Mouse (Mus musculus) neural tube, embryonic 14.5 days (tissue): ENCODE measurements around the gene Noct. TPM values are rescaled to one million over a fixed set of nuclear protein-coding genes. Genes with fewer than 3 reads are reported as not detected.

Experiments used
- ATAC-seq: fragments of 200-750 bp; cut with Nextera tagmentation; 2 replicates; pipeline ENCODE4 v1.8.0; 2017; ENCODE audit warnings: low read depth, mild to moderate bottlenecking, moderate TSS enrichment, moderate library complexity
- H3K27ac ChIP-seq: fragments of 300-500 bp; sonication (generic); 2 replicates; pipeline ENCODE4 v1.5.1; 2014; ENCODE audit warnings: low read depth, mild to moderate bottlenecking, control low read depth, low read length, moderate library complexity, mixed read lengths
- H3K27me3 ChIP-seq: fragments of 300-500 bp; sonication (generic); 2 replicates; pipeline ENCODE4 v1.6.1; 2014; ENCODE audit warnings: low read length; ENCODE audit not compliant: control insufficient read depth, insufficient read depth
- H3K36me3 ChIP-seq: fragments of 300-500 bp; sonication (generic); 2 replicates; pipeline ENCODE4 v1.6.1; 2014; ENCODE audit warnings: low read length, mixed read lengths; ENCODE audit not compliant: control insufficient read depth, insufficient read depth
- H3K4me1 ChIP-seq: fragments of 300-500 bp; sonication (generic); 2 replicates; pipeline ENCODE4 v1.6.1; 2014; ENCODE audit warnings: low read length; ENCODE audit not compliant: control insufficient read depth, insufficient read depth
- H3K4me2 ChIP-seq: fragments of 300-500 bp; sonication (generic); 2 replicates; pipeline ENCODE4 v1.6.1; 2014; ENCODE audit warnings: mild to moderate bottlenecking, low read depth, low read length, control low read depth
- H3K4me3 ChIP-seq: fragments of 300-500 bp; sonication (generic); 2 replicates; pipeline ENCODE4 v1.5.1; 2014; ENCODE audit warnings: low read depth, low read length, control low read depth, mixed read lengths
- H3K9ac ChIP-seq: fragments of 300-500 bp; sonication (generic); replicated peaks from 2 replicates; pipeline ENCODE4 v1.6.1; 2014; ENCODE audit warnings: low read depth, mild to moderate bottlenecking, control low read depth, low read length, mixed read lengths
- H3K9me3 ChIP-seq: fragments of 300-500 bp; sonication (generic); 2 replicates; pipeline ENCODE4 v1.6.1; 2016; ENCODE audit warnings: low read length; ENCODE audit not compliant: control insufficient read depth
- WGBS: fragments of 180-500 bp; shearing (Covaris S2); extraction: QIAGEN DNeasy Blood & Tissue Kit; methylation state at CpG from one replicate; pipeline ENCODE4 v1.1.7; 2014; 5-methylcytosine and 5-hydroxymethylcytosine counted together
- microRNA-seq: library from miRNA; unstranded; fragments of <30 nt; microRNA quantifications from one replicate; pipeline ENCODE4, GENCODE M21; 2016
- polyA plus RNA-seq: library from polyadenylated mRNA; unstranded; fragments of >200 nt; fragmentation: Nextera tagmentation; extraction: Ambion mirVana; gene quantifications from 2 replicates; pipeline ENCODE4 v1.2.1, GENCODE M21; 2014

Noct gene
- polyA plus RNA-seq, 1 experiment from 2014 or later: 42.4 TPM

GRCm38 (mm10) chr3:51284375-51284774 is 60.1 kb downstream of the Noct start:
- no peak overlapping the region for H3K4me2 ChIP-seq
- no peaks in the 10 kb centered on the region for H3K27me3 ChIP-seq
- H3K9me3 ChIP-seq: no peaks in the 10 kb centered on the region
- H3K4me1 ChIP-seq: no peaks in the 10 kb centered on the region
- no peak overlapping the region for H3K9ac ChIP-seq
- H3K36me3 ChIP-seq: no peaks in the 10 kb centered on the region
- H3K27ac ChIP-seq: no peak overlapping the region
- no peak overlapping the region for H3K4me3 ChIP-seq
- 83% methylated on average over 1 of the region's 1 CpGs for WGBS
- no peak for ATAC-seq

GRCm38 (mm10) chr3:51288880-51289821 is 64.9 kb downstream of the Noct start:
- Histone ChIP-seq H3K36me3 (no peaks in the 10 kb centered on the region), H3K9me3 (no peaks in the 10 kb centered on the region), H3K4me2 (no peak overlapping the region), H3K4me3 (no peak overlapping the region), H3K4me1 (no peaks in the 10 kb centered on the region), H3K27ac (peak overlapping the region; percentile 73), H3K9ac (no peak overlapping the region), H3K27me3 (no peaks in the 10 kb centered on the region)
- peak; percentile 72 for ATAC-seq
- 54% methylated on average over 11 of the region's 11 CpGs for WGBS

GRCm38 (mm10) chr3:51294251-51294650 is 70.0 kb downstream of the Noct start:
- H3K4me2 ChIP-seq: no peak overlapping the region
- no peak overlapping the region for H3K27ac ChIP-seq
- H3K9me3 ChIP-seq: no peaks in the 10 kb centered on the region
- ATAC-seq: no peak
- H3K27me3 ChIP-seq: no peaks in the 10 kb centered on the region
- H3K36me3 ChIP-seq: no peaks in the 10 kb centered on the region
- 51% methylated on average over 2 of the region's 2 CpGs for WGBS
- H3K4me3 ChIP-seq: no peak overlapping the region
- H3K4me1 ChIP-seq: no peaks in the 10 kb centered on the region
- no peak overlapping the region for H3K9ac ChIP-seq

- Histone ChIP-seq H3K27me3 (no peaks in the 10 kb centered on the region), H3K4me3 (no peak overlapping the region), H3K4me1 (no peaks in the 10 kb centered on the region), H3K4me2 (no peak overlapping the region), H3K36me3 (no peaks in the 10 kb centered on the region), H3K27ac (no peak overlapping the region), H3K9me3 (no peaks in the 10 kb centered on the region), H3K9ac (no peak overlapping the region)
- no peak for ATAC-seq
- WGBS: 62% methylated on average over 2 of the region's 2 CpGs
Measured at GRCm38 (mm10) chr3:51295225-51295624, 71.0 kb downstream of the Noct start.

- WGBS: 84% methylated on average over 1 of the region's 1 CpGs
- H3K27me3 ChIP-seq: no peaks in the 10 kb centered on the region
- no peak overlapping the region for H3K4me3 ChIP-seq
- no peak for ATAC-seq
- no peak overlapping the region for H3K27ac ChIP-seq
- H3K9ac ChIP-seq: no peak overlapping the region
- H3K4me2 ChIP-seq: no peak overlapping the region
- no peaks in the 10 kb centered on the region for H3K36me3 ChIP-seq
- no peaks in the 10 kb centered on the region for H3K9me3 ChIP-seq
- H3K4me1 ChIP-seq: no peaks in the 10 kb centered on the region
Measured at GRCm38 (mm10) chr3:51296790-51297189, 72.5 kb downstream of the Noct start.

Small RNA genes within 50 kb of the gene (microRNA-seq; reads per million reads assigned to microRNA genes)
- not detected for gene Gm24282

Other genes starting within 250 kb of the Noct start
- 28.1 and 29.4 TPM in 2 replicates for gene Elf2, start 116.2 kb downstream of the Noct start, polyA plus RNA-seq
- gene Mgarp, start 172.3 kb downstream of the Noct start, polyA plus RNA-seq: 0.48 TPM in 1 of 2 replicates, not detected in the other
- 804 and 840 TPM in 2 replicates for gene Ndufc1, start 184.5 kb downstream of the Noct start, polyA plus RNA-seq
- gene Naa15, start 190.7 kb downstream of the Noct start, polyA plus RNA-seq: 37.2 and 42.2 TPM in 2 replicates